Mouse (Mus musculus): ENCODE measurements around the gene Ing4. TPM values are rescaled to one million over a fixed set of nuclear protein-coding genes. Genes with fewer than 3 reads are reported as not detected.
"Not testable (repeated sequence)": the region's sequence is repeated elsewhere in the genome, so short reads cannot be mapped to it uniquely, and the experiment has no call there.

Gene Ing4
- polyA plus RNA-seq, 1 experiment from 2014 or later: 129 TPM

- Histone ChIP-seq H3K27ac (replicated peaks) (no peak overlapping the region), H3K27me3 (replicated peaks) (peaks cover 19% of the 10 kb centered on the region)
- 8% methylated on average over 3 of the region's 3 CpGs for WGBS
Observed at GRCm38 (mm10) chr6:125005086-125005485, 34.5 kb upstream of the Ing4 start.

GRCm38 (mm10) chr6:125008060-125008459 is 31.5 kb upstream of the Ing4 start:
- H3K9ac ChIP-seq (replicated peaks): peak overlapping the region; percentile 63
- H3K9me3 ChIP-seq (replicated peaks): no peaks in the 10 kb centered on the region
- H3K27ac ChIP-seq (replicated peaks): peak overlapping the region; percentile 98
- peaks cover 40% of the 10 kb centered on the region for H3K4me1 ChIP-seq
- H3K36me3 ChIP-seq: peaks cover 17% of the 10 kb centered on the region; the same call in 1 of the 2 replicates
- H3K27me3 ChIP-seq (replicated peaks): no peaks in the 10 kb centered on the region; the same call in 1 of the 2 replicates
- peak overlapping the region; percentile 92 for H3K4me2 ChIP-seq
- ATAC-seq (ENCODE audit: low FRiP score): peak; percentile 2; the same call in 1 of the 2 replicates
- peak overlapping the region; percentile 70 for H3K4me3 ChIP-seq (replicated peaks)
- 48% methylated on average over 13 of the region's 13 CpGs for WGBS

More at GRCm38 (mm10) chr6:125005086-125005485, 34.5 kb upstream of the Ing4 start:
- ATAC-seq (ENCODE audit: low FRiP score): no peak
- Histone ChIP-seq H3K9ac (replicated peaks) (no peak overlapping the region), H3K36me3 (peaks cover 20% of the 10 kb centered on the region), H3K4me3 (replicated peaks) (no peak overlapping the region), H3K9me3 (replicated peaks) (no peaks in the 10 kb centered on the region), H3K4me1 (peaks cover 10% of the 10 kb centered on the region), H3K4me2 (no peak overlapping the region)

- peak; percentile 98 for ATAC-seq (ENCODE audit: low FRiP score)
- peak overlapping the region; percentile 87 for H3K9ac ChIP-seq (replicated peaks)
Observed at GRCm38 (mm10) chr6:125008586-125009128, 30.9 kb upstream of the Ing4 start.

GRCm38 (mm10) chr6:125009129-125009180 is 30.6 kb upstream of the Ing4 start, which contains the start of gene Zfp384:
Zfp384 (plus strand) TSS chr6:125009145.
- ATAC-seq (ENCODE audit: low FRiP score): no peak
- peaks cover 40% of the 10 kb centered on the region for H3K4me1 ChIP-seq
- H3K27me3 ChIP-seq (replicated peaks): no peaks in the 10 kb centered on the region
- peak within 1 kb of the TSS; percentile 70 for H3K4me3 ChIP-seq (replicated peaks)
- peak within 1 kb of the TSS; percentile 92 for H3K4me2 ChIP-seq
- peak within 1 kb of the TSS; percentile 87 for H3K9ac ChIP-seq (replicated peaks)
- WGBS: 0% methylated on average over 2 of the region's 3 CpGs
- H3K36me3 ChIP-seq: peaks cover 17% of the 10 kb centered on the region; the same call in 1 of the 2 replicates
- H3K27ac ChIP-seq (replicated peaks): peak within 1 kb of the TSS; percentile 98
- no peaks in the 10 kb centered on the region for H3K9me3 ChIP-seq (replicated peaks)

More at GRCm38 (mm10) chr6:125008586-125009128, 30.9 kb upstream of the Ing4 start:
- H3K4me2 ChIP-seq: peak overlapping the region; percentile 92
- H3K27ac ChIP-seq (replicated peaks): peak overlapping the region; percentile 98
- H3K4me3 ChIP-seq (replicated peaks): peak overlapping the region; percentile 70
- under 1% methylated on average over 29 of the region's 34 CpGs for WGBS
- H3K27me3 ChIP-seq (replicated peaks): no peaks in the 10 kb centered on the region
- no peaks in the 10 kb centered on the region for H3K9me3 ChIP-seq (replicated peaks)
- H3K36me3 ChIP-seq: peaks cover 17% of the 10 kb centered on the region; the same call in 1 of the 2 replicates
- peaks cover 40% of the 10 kb centered on the region for H3K4me1 ChIP-seq

- H3K9me3 ChIP-seq (replicated peaks): no peaks in the 10 kb centered on the region
- peaks cover 40% of the 10 kb centered on the region for H3K4me1 ChIP-seq
- peak overlapping the region; percentile 92 for H3K4me2 ChIP-seq
Observed at GRCm38 (mm10) chr6:125009181-125010073, 30.1 kb upstream of the Ing4 start.

GRCm38 (mm10) chr6:125017682-125018081 is 21.9 kb upstream of the Ing4 start:
- Histone ChIP-seq H3K4me1 (peaks cover 4% of the 10 kb centered on the region), H3K27ac (replicated peaks) (no peak overlapping the region), H3K9me3 (replicated peaks) (no peaks in the 10 kb centered on the region), H3K36me3 (peaks cover 60% of the 10 kb centered on the region), H3K9ac (replicated peaks) (no peak overlapping the region), H3K4me2 (no peak overlapping the region), H3K4me3 (replicated peaks) (no peak overlapping the region), H3K27me3 (replicated peaks) (no peaks in the 10 kb centered on the region)
- no peak for ATAC-seq (ENCODE audit: low FRiP score)
- WGBS: 94% methylated on average over 3 of the region's 3 CpGs

More at GRCm38 (mm10) chr6:125009181-125010073, 30.1 kb upstream of the Ing4 start:
- Histone ChIP-seq H3K4me3 (replicated peaks) (peak overlapping the region; percentile 70), H3K36me3 (peaks cover 20% of the 10 kb centered on the region), H3K27me3 (replicated peaks) (no peaks in the 10 kb centered on the region), H3K27ac (replicated peaks) (peak overlapping the region; percentile 98), H3K9ac (replicated peaks) (peak overlapping the region; percentile 87)
- ATAC-seq (ENCODE audit: low FRiP score): peak; percentile 88
- under 1% methylated on average over 47 of the region's 78 CpGs for WGBS

GRCm38 (mm10) chr6:125030532-125030931 is 9.0 kb upstream of the Ing4 start:
- 37% methylated on average over 8 of the region's 9 CpGs for WGBS
- H3K36me3 ChIP-seq: peaks cover 58% of the 10 kb centered on the region
- not testable (repeated sequence) for H3K27ac ChIP-seq (replicated peaks); H3K4me1 ChIP-seq; H3K4me2 ChIP-seq; H3K4me3 ChIP-seq (replicated peaks); H3K9me3 ChIP-seq (replicated peaks); H3K27me3 ChIP-seq (replicated peaks); ATAC-seq (ENCODE audit: low FRiP score); H3K9ac ChIP-seq (replicated peaks)

- H3K4me1 ChIP-seq: no peaks in the 10 kb centered on the region
- no peaks in the 10 kb centered on the region for H3K27me3 ChIP-seq (replicated peaks)
- H3K4me3 ChIP-seq (replicated peaks): no peak overlapping the region
- H3K4me2 ChIP-seq: no peak overlapping the region
- H3K9ac ChIP-seq (replicated peaks): no peak overlapping the region
- 93% methylated on average over 16 of the region's 16 CpGs for WGBS
- ATAC-seq (ENCODE audit: low FRiP score): peak; percentile 23; the same call in 1 of the 2 replicates
- no peak overlapping the region for H3K27ac ChIP-seq (replicated peaks)
- H3K9me3 ChIP-seq (replicated peaks): no peaks in the 10 kb centered on the region
- peaks cover 64% of the 10 kb centered on the region for H3K36me3 ChIP-seq
Observed at GRCm38 (mm10) chr6:125031604-125032003, 8.0 kb upstream of the Ing4 start.

GRCm38 (mm10) chr6:125038666-125039065 is 894 bp upstream of the Ing4 start:
- Histone ChIP-seq H3K36me3 (peaks cover 30% of the 10 kb centered on the region), H3K27me3 (replicated peaks) (no peaks in the 10 kb centered on the region), H3K4me1 (peaks cover 20% of the 10 kb centered on the region), H3K27ac (replicated peaks) (peak overlapping the region; percentile 72), H3K4me3 (replicated peaks) (peak overlapping the region; percentile 72), H3K9ac (replicated peaks) (no peak overlapping the region), H3K4me2 (peak overlapping the region; percentile 80), H3K9me3 (replicated peaks) (no peaks in the 10 kb centered on the region)
- WGBS: 93% methylated on average over 4 of the region's 4 CpGs
- no peak for ATAC-seq (ENCODE audit: low FRiP score)

GRCm38 (mm10) chr6:125039131-125039530 is 429 bp upstream of the Ing4 start:
- H3K36me3 ChIP-seq: peaks cover 30% of the 10 kb centered on the region
- peak overlapping the region; percentile 80 for H3K4me2 ChIP-seq
- H3K27ac ChIP-seq (replicated peaks): peak overlapping the region; percentile 72
- H3K9ac ChIP-seq (replicated peaks): no peak overlapping the region; the same call in 1 of the 2 replicates
- H3K9me3 ChIP-seq (replicated peaks): no peaks in the 10 kb centered on the region
- H3K4me1 ChIP-seq: peaks cover 20% of the 10 kb centered on the region
- peak overlapping the region; percentile 72 for H3K4me3 ChIP-seq (replicated peaks)
- ATAC-seq (ENCODE audit: low FRiP score): peak; percentile 52
- 4% methylated on average over 8 of the region's 8 CpGs for WGBS
- H3K27me3 ChIP-seq (replicated peaks): no peaks in the 10 kb centered on the region

- Histone ChIP-seq H3K4me2 (peak overlapping the region; percentile 80), H3K27ac (replicated peaks) (peak overlapping the region; percentile 79), H3K36me3 (peaks cover 33% of the 10 kb centered on the region), H3K9me3 (replicated peaks) (no peaks in the 10 kb centered on the region), H3K4me1 (peaks cover 20% of the 10 kb centered on the region), H3K4me3 (replicated peaks) (peak overlapping the region; percentile 72), H3K27me3 (replicated peaks) (no peaks in the 10 kb centered on the region), H3K9ac (replicated peaks) (peak overlapping the region; percentile 73)
- no peak for ATAC-seq (ENCODE audit: low FRiP score)
- 25% methylated on average over 7 of the region's 7 CpGs for WGBS
Observed at GRCm38 (mm10) chr6:125040221-125040620, 661 bp downstream of the Ing4 start.

- Histone ChIP-seq H3K9me3 (replicated peaks) (no peaks in the 10 kb centered on the region), H3K27me3 (replicated peaks) (no peaks in the 10 kb centered on the region), H3K4me3 (replicated peaks) (no peak overlapping the region), H3K36me3 (peaks cover 31% of the 10 kb centered on the region), H3K9ac (replicated peaks) (no peak overlapping the region), H3K4me1 (peaks cover 20% of the 10 kb centered on the region), H3K4me2 (no peak overlapping the region), H3K27ac (replicated peaks) (no peak overlapping the region)
- ATAC-seq (ENCODE audit: low FRiP score): no peak
- WGBS: 89% methylated on average over 7 of the region's 7 CpGs
Observed at GRCm38 (mm10) chr6:125041047-125041446, 1.5 kb downstream of the Ing4 start.

All from neural tube, embryonic 15.5 days (tissue).